Mouse (Mus musculus): ENCODE results near the gene Cpsf6. TPM values are rescaled to one million over a fixed set of nuclear protein-coding genes. Genes with fewer than 3 reads are reported as not detected.
A peak's percentile ranks its signal among the peaks of the same experiment; 100 is the strongest.

Cpsf6 gene
- polyA plus RNA-seq, 1 experiment from 2014 or later = 49.4 TPM

DNA sequence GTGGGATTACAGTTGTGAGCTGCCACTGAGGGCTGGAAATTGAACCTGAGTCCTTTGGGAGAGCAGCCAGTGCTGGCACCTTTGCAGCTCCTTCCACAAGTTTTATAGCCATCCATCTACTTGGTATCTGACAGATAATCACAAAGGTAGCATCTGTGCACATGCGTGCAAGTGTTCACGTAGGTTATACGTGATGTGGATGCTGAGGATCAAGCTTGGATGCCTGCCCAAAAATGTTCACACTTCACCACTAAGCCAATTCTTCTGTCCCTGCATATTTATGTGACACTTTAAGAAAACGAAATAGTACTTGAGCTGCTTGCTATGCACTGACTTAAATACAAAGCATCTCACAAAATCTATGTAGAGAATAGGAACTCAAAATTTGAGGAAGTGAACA, 38.8 kb downstream of the Cpsf6 start:
- Histone ChIP-seq H3K27me3 (ENCODE audit: control insufficient read depth, insufficient read depth, low read depth, low read length) (no peaks in the 10 kb centered on the region), H3K4me3 (ENCODE audit: low read depth, low read length) (no peak overlapping the region), H3K36me3 (ENCODE audit: control insufficient read depth, insufficient read depth) (no peaks in the 10 kb centered on the region), H3K9me3 (replicated peaks; ENCODE audit: control insufficient read depth, low read length) (no peaks in the 10 kb centered on the region), H3K9ac (ENCODE audit: low read depth, low read length) (no peak overlapping the region), H3K4me2 (ENCODE audit: low read depth, low read length) (no peak overlapping the region), H3K4me1 (ENCODE audit: control insufficient read depth, low read depth, low read length) (no peaks in the 10 kb centered on the region), H3K27ac (ENCODE audit: low read length) (no peak overlapping the region)
- ATAC-seq (ENCODE audit: low read depth) = no peak
- WGBS (ENCODE audit: insufficient replicate concordance) = 87% methylated on average over 4 of the region's 4 CpGs

DNA sequence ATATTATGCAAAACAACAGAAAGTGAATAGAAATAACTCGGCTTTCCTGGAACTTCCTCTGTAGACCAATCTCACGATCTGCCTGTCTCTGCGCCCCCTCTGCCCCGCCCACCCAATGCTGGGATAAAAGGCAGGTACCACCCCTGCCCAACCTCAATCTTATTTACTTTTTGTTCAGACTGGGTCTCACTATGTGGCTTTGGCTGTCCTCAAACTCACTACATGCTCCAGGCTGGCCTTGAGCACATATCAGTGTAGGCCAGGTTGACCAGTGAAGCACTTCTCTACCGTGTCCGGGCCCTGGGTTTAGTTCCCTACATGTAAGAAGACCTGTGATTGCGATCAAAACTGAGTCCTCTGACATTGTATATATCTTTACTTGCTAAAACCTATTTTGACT, 40.6 kb downstream of the Cpsf6 start:
- no peaks in the 10 kb centered on the region for H3K36me3 ChIP-seq (ENCODE audit: control insufficient read depth, insufficient read depth)
- no peaks in the 10 kb centered on the region for H3K9me3 ChIP-seq (replicated peaks; ENCODE audit: control insufficient read depth, low read length)
- no peaks in the 10 kb centered on the region for H3K27me3 ChIP-seq (ENCODE audit: control insufficient read depth, insufficient read depth, low read depth, low read length)
- no peak overlapping the region for H3K4me3 ChIP-seq (ENCODE audit: low read depth, low read length)
- ATAC-seq (ENCODE audit: low read depth) = no peak
- WGBS (ENCODE audit: insufficient replicate concordance) = 54% methylated on average over 7 of the region's 7 CpGs
- no peaks in the 10 kb centered on the region for H3K4me1 ChIP-seq (ENCODE audit: control insufficient read depth, low read depth, low read length)
- no peak overlapping the region for H3K27ac ChIP-seq (ENCODE audit: low read length)
- H3K9ac ChIP-seq (ENCODE audit: low read depth, low read length) = no peak overlapping the region
- H3K4me2 ChIP-seq (ENCODE audit: low read depth, low read length) = no peak overlapping the region

DNA sequence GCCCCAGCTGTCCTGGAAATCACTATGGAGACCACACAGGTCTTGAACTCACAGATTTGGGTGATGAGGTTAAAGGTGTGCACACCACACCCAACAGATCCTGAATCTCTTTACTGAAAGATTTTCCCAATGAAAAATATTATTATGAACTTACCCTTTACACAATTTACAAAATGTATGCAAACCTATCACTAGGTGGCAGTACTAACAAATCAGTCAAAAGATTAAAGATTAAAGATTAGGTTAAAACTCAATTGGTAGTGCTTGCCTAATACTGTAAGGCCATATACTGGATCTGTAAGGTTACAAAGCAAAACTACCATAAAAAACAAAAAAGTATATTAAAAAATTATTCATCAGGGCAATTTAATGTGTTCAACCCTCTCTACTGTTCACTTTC, 41.9 kb downstream of the Cpsf6 start:
- Histone ChIP-seq H3K4me2 (ENCODE audit: low read depth, low read length) (no peak overlapping the region), H3K4me3 (ENCODE audit: low read depth, low read length) (no peak overlapping the region), H3K9me3 (replicated peaks; ENCODE audit: control insufficient read depth, low read length) (no peaks in the 10 kb centered on the region), H3K27me3 (ENCODE audit: control insufficient read depth, insufficient read depth, low read depth, low read length) (no peaks in the 10 kb centered on the region), H3K36me3 (ENCODE audit: control insufficient read depth, insufficient read depth) (no peaks in the 10 kb centered on the region), H3K27ac (ENCODE audit: low read length) (no peak overlapping the region), H3K9ac (ENCODE audit: low read depth, low read length) (no peak overlapping the region), H3K4me1 (ENCODE audit: control insufficient read depth, low read depth, low read length) (no peaks in the 10 kb centered on the region)
- no peak for ATAC-seq (ENCODE audit: low read depth)

DNA sequence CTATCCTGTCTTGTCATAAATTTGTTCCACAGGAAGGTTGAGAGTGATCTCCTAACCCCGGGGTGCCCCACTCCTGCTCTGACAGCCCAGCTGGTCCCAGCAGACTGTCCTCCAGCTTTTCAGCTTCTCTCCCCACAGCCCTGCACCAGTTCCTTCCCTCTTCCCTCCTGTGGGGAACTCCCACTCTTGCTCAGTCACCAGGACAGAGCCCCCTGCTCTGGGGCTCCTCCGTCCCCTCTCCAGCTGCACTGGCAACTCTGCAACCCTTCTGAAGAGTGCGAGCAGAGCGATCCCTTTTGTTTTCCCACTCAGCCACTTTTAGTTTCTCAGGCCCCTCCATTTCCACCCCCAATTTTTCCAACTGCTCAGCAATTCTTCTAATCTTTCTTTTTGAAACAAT, 44.2 kb downstream of the Cpsf6 start:
- Histone ChIP-seq H3K4me3 (ENCODE audit: low read depth, low read length) (no peak overlapping the region), H3K27ac (ENCODE audit: low read length) (no peak overlapping the region), H3K4me1 (ENCODE audit: control insufficient read depth, low read depth, low read length) (no peaks in the 10 kb centered on the region), H3K9me3 (replicated peaks; ENCODE audit: control insufficient read depth, low read length) (no peaks in the 10 kb centered on the region), H3K9ac (ENCODE audit: low read depth, low read length) (no peak overlapping the region), H3K4me2 (ENCODE audit: low read depth, low read length) (no peak overlapping the region), H3K36me3 (ENCODE audit: control insufficient read depth, insufficient read depth) (no peaks in the 10 kb centered on the region), H3K27me3 (ENCODE audit: control insufficient read depth, insufficient read depth, low read depth, low read length) (no peaks in the 10 kb centered on the region)
- 0 out of 2 replicates have a peak, but pooled peaks have one; percentile 27 for ATAC-seq (ENCODE audit: low read depth)
- WGBS (ENCODE audit: insufficient replicate concordance) = 16% methylated on average over 4 of the region's 4 CpGs

DNA sequence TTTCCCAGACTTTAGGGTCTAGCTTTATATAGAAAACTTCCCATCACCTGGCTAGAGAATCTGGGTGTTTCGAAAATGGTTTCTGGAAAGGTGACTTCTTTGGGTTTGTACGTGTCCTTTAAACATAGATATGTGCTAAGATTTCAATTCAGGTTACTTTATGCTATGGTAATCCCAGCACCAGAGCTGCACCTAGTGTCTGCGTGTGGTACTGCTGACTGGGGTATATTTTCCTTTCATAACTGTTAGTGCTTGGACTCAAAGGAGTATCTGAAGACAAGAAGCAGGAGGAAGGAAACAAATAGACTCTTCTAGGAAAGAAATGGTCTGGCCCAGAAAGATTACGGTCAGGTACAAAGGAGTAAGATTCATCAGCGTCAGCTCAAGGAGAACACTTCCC, 49.3 kb downstream of the Cpsf6 start:
- Histone ChIP-seq H3K4me1 (ENCODE audit: control insufficient read depth, low read depth, low read length) (no peaks in the 10 kb centered on the region), H3K9me3 (replicated peaks; ENCODE audit: control insufficient read depth, low read length) (no peaks in the 10 kb centered on the region), H3K27ac (ENCODE audit: low read length) (no peak overlapping the region), H3K4me2 (ENCODE audit: low read depth, low read length) (no peak overlapping the region), H3K4me3 (ENCODE audit: low read depth, low read length) (no peak overlapping the region), H3K9ac (ENCODE audit: low read depth, low read length) (no peak overlapping the region), H3K27me3 (ENCODE audit: control insufficient read depth, insufficient read depth, low read depth, low read length) (no peaks in the 10 kb centered on the region), H3K36me3 (ENCODE audit: control insufficient read depth, insufficient read depth) (no peaks in the 10 kb centered on the region)
- ATAC-seq (ENCODE audit: low read depth) = no peak
- WGBS (ENCODE audit: insufficient replicate concordance) = 37% methylated on average over 5 of the region's 5 CpGs

DNA sequence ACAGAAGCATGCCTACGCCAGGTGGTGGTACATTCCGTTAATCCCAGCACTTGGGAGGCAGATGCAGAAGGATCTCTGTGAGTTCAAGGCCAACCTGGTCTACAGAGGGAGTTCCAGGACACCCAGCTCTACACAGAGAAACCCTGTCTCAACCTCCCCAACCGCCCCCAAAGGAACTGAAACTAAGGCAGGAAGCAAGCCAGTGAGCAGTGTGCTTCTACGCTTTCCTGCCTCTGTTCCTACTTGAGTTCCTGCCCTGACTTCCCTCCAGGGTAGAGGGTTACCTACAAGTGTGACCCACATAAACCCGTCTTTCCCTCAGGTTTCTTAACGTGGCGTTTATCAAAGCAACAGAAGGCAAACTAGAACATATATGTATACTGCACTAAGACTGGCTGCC, 56.0 kb downstream of the Cpsf6 start:
- Histone ChIP-seq H3K9ac (ENCODE audit: low read depth, low read length) (no peak overlapping the region), H3K27ac (ENCODE audit: low read length) (no peak overlapping the region), H3K9me3 (replicated peaks; ENCODE audit: control insufficient read depth, low read length) (no peaks in the 10 kb centered on the region), H3K4me2 (ENCODE audit: low read depth, low read length) (no peak overlapping the region), H3K27me3 (ENCODE audit: control insufficient read depth, insufficient read depth, low read depth, low read length) (no peaks in the 10 kb centered on the region), H3K4me1 (ENCODE audit: control insufficient read depth, low read depth, low read length) (no peaks in the 10 kb centered on the region), H3K4me3 (ENCODE audit: low read depth, low read length) (no peak overlapping the region), H3K36me3 (ENCODE audit: control insufficient read depth, insufficient read depth) (no peaks in the 10 kb centered on the region)
- no peak for ATAC-seq (ENCODE audit: low read depth)
- 58% methylated on average over 7 of the region's 7 CpGs for whole genome bisulfite sequencing (ENCODE audit: insufficient replicate concordance)

DNA sequence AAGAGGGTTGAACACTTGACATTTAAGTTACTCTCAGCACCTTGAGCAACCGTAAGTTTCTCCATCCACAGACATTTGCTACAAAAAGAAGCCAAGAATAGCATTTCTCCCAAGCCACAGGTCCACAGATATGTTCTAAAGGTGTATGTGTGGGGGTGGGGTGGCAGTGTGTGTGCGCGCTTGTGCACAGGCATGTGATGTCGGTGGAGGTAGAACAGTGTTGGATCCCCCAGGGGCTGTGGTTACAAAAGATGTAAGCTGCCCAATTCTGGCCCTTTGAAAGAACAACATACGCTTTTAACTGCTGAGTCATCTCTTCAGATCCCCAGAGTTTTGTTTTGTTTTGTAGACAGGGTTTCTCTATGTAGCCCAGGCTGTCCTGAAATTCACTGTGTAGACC, 57.2 kb downstream of the Cpsf6 start:
- Histone ChIP-seq H3K4me1 (ENCODE audit: control insufficient read depth, low read depth, low read length) (no peaks in the 10 kb centered on the region), H3K4me3 (ENCODE audit: low read depth, low read length) (no peak overlapping the region), H3K27me3 (ENCODE audit: control insufficient read depth, insufficient read depth, low read depth, low read length) (no peaks in the 10 kb centered on the region), H3K27ac (ENCODE audit: low read length) (no peak overlapping the region), H3K9ac (ENCODE audit: low read depth, low read length) (no peak overlapping the region), H3K36me3 (ENCODE audit: control insufficient read depth, insufficient read depth) (no peaks in the 10 kb centered on the region), H3K9me3 (replicated peaks; ENCODE audit: control insufficient read depth, low read length) (no peaks in the 10 kb centered on the region), H3K4me2 (ENCODE audit: low read depth, low read length) (no peak overlapping the region)
- WGBS (ENCODE audit: insufficient replicate concordance) = 66% methylated on average over 5 of the region's 5 CpGs
- no peak for ATAC-seq (ENCODE audit: low read depth)

DNA sequence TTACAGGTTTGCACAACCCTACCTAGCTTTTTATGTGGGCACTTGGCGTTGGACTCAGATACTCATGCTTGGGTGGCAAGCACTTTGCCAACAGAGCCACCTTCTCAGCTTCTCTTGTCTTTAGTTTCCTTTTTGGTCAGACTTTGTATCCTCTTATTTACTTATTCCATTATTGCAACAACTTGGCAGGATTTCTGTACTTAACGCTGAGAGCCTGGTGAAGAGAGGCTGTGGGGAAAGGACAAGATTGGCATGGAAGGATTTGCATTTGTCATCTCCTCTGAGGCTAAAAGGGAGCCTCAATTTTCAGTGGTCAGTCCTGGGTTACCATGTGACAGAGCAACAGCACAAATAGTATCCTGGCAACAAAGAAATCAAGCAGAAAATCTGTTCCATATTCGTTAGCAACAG, 59.2 kb downstream of the Cpsf6 start:
- no peak for ATAC-seq (ENCODE audit: low read depth)
- H3K4me2 ChIP-seq (ENCODE audit: low read depth, low read length) = no peak overlapping the region
- no peak overlapping the region for H3K4me3 ChIP-seq (ENCODE audit: low read depth, low read length)
- no peak overlapping the region for H3K9ac ChIP-seq (ENCODE audit: low read depth, low read length)
- 62% methylated on average over 3 of the region's 3 CpGs for WGBS (ENCODE audit: insufficient replicate concordance)
- no peak overlapping the region for H3K27ac ChIP-seq (ENCODE audit: low read length)
- H3K36me3 ChIP-seq (ENCODE audit: control insufficient read depth, insufficient read depth) = no peaks in the 10 kb centered on the region
- no peaks in the 10 kb centered on the region for H3K27me3 ChIP-seq (ENCODE audit: control insufficient read depth, insufficient read depth, low read depth, low read length)
- H3K9me3 ChIP-seq (replicated peaks; ENCODE audit: control insufficient read depth, low read length) = no peaks in the 10 kb centered on the region
- H3K4me1 ChIP-seq (ENCODE audit: control insufficient read depth, low read depth, low read length) = no peaks in the 10 kb centered on the region

DNA sequence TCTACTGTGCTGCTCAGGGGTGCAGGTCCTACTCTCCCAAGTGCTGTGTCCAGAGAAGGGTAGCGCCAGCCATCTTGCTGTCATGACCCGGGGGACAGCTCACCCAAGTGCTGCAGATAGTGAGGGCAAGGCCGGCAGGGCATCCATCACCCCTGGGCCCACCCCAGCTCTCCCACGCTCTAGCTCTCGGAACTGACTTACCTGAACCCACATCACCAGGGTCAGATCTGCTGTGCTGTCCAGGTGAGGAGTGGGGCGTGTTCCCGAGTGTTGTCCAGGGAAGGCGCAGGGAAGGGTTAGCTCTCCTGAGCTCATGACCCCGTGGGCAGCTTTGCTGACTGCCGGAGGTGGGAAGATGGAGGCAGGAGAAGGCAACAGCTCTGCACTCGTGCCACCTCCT, 63.4 kb downstream of the Cpsf6 start:
- Histone ChIP-seq H3K4me3 (ENCODE audit: low read depth, low read length) (no peak overlapping the region), H3K9me3 (replicated peaks; ENCODE audit: control insufficient read depth, low read length) (no peaks in the 10 kb centered on the region), H3K36me3 (ENCODE audit: control insufficient read depth, insufficient read depth) (no peaks in the 10 kb centered on the region), H3K4me2 (ENCODE audit: low read depth, low read length) (no peak overlapping the region), H3K27ac (ENCODE audit: low read length) (no peak overlapping the region), H3K9ac (ENCODE audit: low read depth, low read length) (no peak overlapping the region), H3K4me1 (ENCODE audit: control insufficient read depth, low read depth, low read length) (no peaks in the 10 kb centered on the region), H3K27me3 (ENCODE audit: control insufficient read depth, insufficient read depth, low read depth, low read length) (no peaks in the 10 kb centered on the region)
- no peak for ATAC-seq (ENCODE audit: low read depth)
- 72% methylated on average over 11 of the region's 11 CpGs for WGBS (ENCODE audit: insufficient replicate concordance)

DNA sequence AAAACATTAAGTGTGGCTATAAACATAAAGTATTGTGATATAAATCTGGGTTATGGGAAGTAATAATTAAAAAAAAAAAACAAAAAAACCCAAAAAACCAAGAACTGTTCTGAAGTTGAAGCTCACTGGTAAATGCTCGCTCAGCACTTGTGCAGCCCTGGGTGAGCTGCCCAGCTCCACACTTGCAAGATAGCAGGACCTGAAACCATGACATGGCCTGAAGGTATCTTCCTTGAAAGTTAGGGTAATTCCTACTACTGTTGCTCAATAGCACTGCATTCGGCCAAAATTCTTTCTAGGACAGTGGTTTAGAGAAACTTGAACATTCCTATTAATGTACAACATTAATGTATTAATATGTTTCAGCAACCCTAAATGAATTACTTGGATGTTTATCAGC, 66.7 kb downstream of the Cpsf6 start:
- H3K4me1 ChIP-seq (ENCODE audit: control insufficient read depth, low read depth, low read length) = no peaks in the 10 kb centered on the region
- no peak for ATAC-seq (ENCODE audit: low read depth)

More for the DNA sequence above, 66.7 kb downstream of the Cpsf6 start:
- Histone ChIP-seq H3K9ac (ENCODE audit: low read depth, low read length) (no peak overlapping the region), H3K4me2 (ENCODE audit: low read depth, low read length) (no peak overlapping the region), H3K4me3 (ENCODE audit: low read depth, low read length) (no peak overlapping the region), H3K27ac (ENCODE audit: low read length) (no peak overlapping the region), H3K36me3 (ENCODE audit: control insufficient read depth, insufficient read depth) (no peaks in the 10 kb centered on the region), H3K9me3 (replicated peaks; ENCODE audit: control insufficient read depth, low read length) (no peaks in the 10 kb centered on the region), H3K27me3 (ENCODE audit: control insufficient read depth, insufficient read depth, low read depth, low read length) (no peaks in the 10 kb centered on the region)
- WGBS (ENCODE audit: insufficient replicate concordance) = 62% methylated on average over 2 of the region's 2 CpGs

Data from liver, embryonic 16.5 days (tissue).